Mouse (Mus musculus): ENCODE results near the gene 4930415O20Rik. TPM values are rescaled to one million over a fixed set of nuclear protein-coding genes. Genes with fewer than 3 reads are reported as not detected.
A peak's percentile ranks its signal among the peaks of the same experiment; 100 is the strongest.

The 4930415O20Rik gene
- polyA plus RNA-seq, 1 experiment from 2014 or later, result not detected

- no peaks in the 10 kb centered on the region for H3K9me3 ChIP-seq
- H3K4me2 ChIP-seq (replicated peaks), result peak within 1 kb of the TSS; percentile 77
- H3K36me3 ChIP-seq, result peaks cover under 1% of the 10 kb centered on the region; the same call in 1 of the 2 replicates
- peaks cover 27% of the 10 kb centered on the region for H3K4me1 ChIP-seq
- no peaks in the 10 kb centered on the region for H3K27me3 ChIP-seq (replicated peaks)
- WGBS, result under 1% methylated on average over 69 of the region's 75 CpGs
- peak within 1 kb of the TSS; percentile 77 for H3K27ac ChIP-seq
- peak; percentile 81 for ATAC-seq (ENCODE audit: low FRiP score, low read depth)
- peak within 1 kb of the TSS; percentile 86 for H3K9ac ChIP-seq
- H3K4me3 ChIP-seq, result peak within 1 kb of the TSS; percentile 80
These were observed 38.7 kb downstream of the 4930415O20Rik start, which contains the start of gene Adcy6 for GRCm38 (mm10) chr15:98609331-98610130. Adcy6 (minus strand) TSS chr15:98610076.

- WGBS, result 4% methylated on average over 12 of the region's 12 CpGs
- ATAC-seq (ENCODE audit: low FRiP score, low read depth), result peak; percentile 21; the same call in 1 of the 2 replicates
- no peaks in the 10 kb centered on the region for H3K36me3 ChIP-seq
- peak overlapping the region; percentile 86 for H3K9ac ChIP-seq
- 0 out of 2 replicates have a peak overlapping the region, but pooled peaks have one; percentile 77 for H3K27ac ChIP-seq
- H3K4me2 ChIP-seq (replicated peaks), result peak overlapping the region; percentile 77
- H3K9me3 ChIP-seq, result no peaks in the 10 kb centered on the region
- H3K27me3 ChIP-seq (replicated peaks), result no peaks in the 10 kb centered on the region
- H3K4me1 ChIP-seq, result peaks cover 27% of the 10 kb centered on the region
- peak overlapping the region; percentile 80 for H3K4me3 ChIP-seq
These were observed 39.4 kb downstream of the 4930415O20Rik start for GRCm38 (mm10) chr15:98610131-98610633.

GRCm38 (mm10) chr15:98612229-98612628 is 41.4 kb downstream of the 4930415O20Rik start:
- H3K4me3 ChIP-seq, result no peak overlapping the region
- 99% methylated on average over 3 of the region's 3 CpGs for WGBS
- no peak overlapping the region for H3K9ac ChIP-seq
- no peaks in the 10 kb centered on the region for H3K36me3 ChIP-seq
- no peak overlapping the region for H3K27ac ChIP-seq
- no peak overlapping the region for H3K4me2 ChIP-seq (replicated peaks)
- H3K4me1 ChIP-seq, result peaks cover 31% of the 10 kb centered on the region
- H3K9me3 ChIP-seq, result no peaks in the 10 kb centered on the region
- ATAC-seq (ENCODE audit: low FRiP score, low read depth), result no peak
- 0 out of 2 replicates have a peak, but pooled peaks cover 2% of the 10 kb centered on the region for H3K27me3 ChIP-seq (replicated peaks)

GRCm38 (mm10) chr15:98614551-98614950 is 43.7 kb downstream of the 4930415O20Rik start:
- no peak overlapping the region for H3K27ac ChIP-seq
- no peak overlapping the region for H3K9ac ChIP-seq
- H3K4me1 ChIP-seq, result peaks cover 15% of the 10 kb centered on the region
- no peak for ATAC-seq (ENCODE audit: low FRiP score, low read depth)
- H3K36me3 ChIP-seq, result no peaks in the 10 kb centered on the region
- 0 out of 2 replicates have a peak, but pooled peaks cover 2% of the 10 kb centered on the region for H3K27me3 ChIP-seq (replicated peaks)
- 69% methylated on average over 9 of the region's 9 CpGs for WGBS
- H3K4me2 ChIP-seq (replicated peaks), result no peak overlapping the region
- no peaks in the 10 kb centered on the region for H3K9me3 ChIP-seq
- no peak overlapping the region for H3K4me3 ChIP-seq

- 54% methylated on average over 6 of the region's 6 CpGs for WGBS
These were observed 44.2 kb downstream of the 4930415O20Rik start for GRCm38 (mm10) chr15:98614971-98615370.

GRCm38 (mm10) chr15:98615751-98616150 is 44.9 kb downstream of the 4930415O20Rik start:
- peaks cover 9% of the 10 kb centered on the region; the same call in 1 of the 2 replicates for H3K4me1 ChIP-seq
- H3K9me3 ChIP-seq, result no peaks in the 10 kb centered on the region
- H3K4me2 ChIP-seq (replicated peaks), result no peak overlapping the region
- H3K4me3 ChIP-seq, result no peak overlapping the region
- WGBS, result 64% methylated on average over 6 of the region's 6 CpGs
- H3K27me3 ChIP-seq (replicated peaks), result 0 out of 2 replicates have a peak, but pooled peaks cover 2% of the 10 kb centered on the region
- H3K27ac ChIP-seq, result no peak overlapping the region
- no peaks in the 10 kb centered on the region for H3K36me3 ChIP-seq
- no peak overlapping the region for H3K9ac ChIP-seq
- no peak for ATAC-seq (ENCODE audit: low FRiP score, low read depth)

More at GRCm38 (mm10) chr15:98614971-98615370, 44.2 kb downstream of the 4930415O20Rik start:
- H3K4me2 ChIP-seq (replicated peaks), result no peak overlapping the region
- H3K36me3 ChIP-seq, result no peaks in the 10 kb centered on the region
- H3K9me3 ChIP-seq, result no peaks in the 10 kb centered on the region
- peaks cover 13% of the 10 kb centered on the region for H3K4me1 ChIP-seq
- H3K27me3 ChIP-seq (replicated peaks), result 0 out of 2 replicates have a peak, but pooled peaks cover 2% of the 10 kb centered on the region
- no peak overlapping the region for H3K27ac ChIP-seq
- H3K4me3 ChIP-seq, result no peak overlapping the region
- no peak overlapping the region for H3K9ac ChIP-seq
- ATAC-seq (ENCODE audit: low FRiP score, low read depth), result no peak

GRCm38 (mm10) chr15:98616362-98617175 is 45.8 kb downstream of the 4930415O20Rik start:
- H3K36me3 ChIP-seq, result no peaks in the 10 kb centered on the region
- peak overlapping the region; percentile 38; the same call in 1 of the 2 replicates for H3K4me2 ChIP-seq (replicated peaks)
- H3K9me3 ChIP-seq, result no peaks in the 10 kb centered on the region
- 0 out of 2 replicates have a peak, but pooled peaks have one; percentile 29 for ATAC-seq (ENCODE audit: low FRiP score, low read depth)
- peaks cover 9% of the 10 kb centered on the region; the same call in 1 of the 2 replicates for H3K4me1 ChIP-seq
- 32% methylated on average over 20 of the region's 20 CpGs for WGBS
- H3K27me3 ChIP-seq (replicated peaks), result 0 out of 2 replicates have a peak, but pooled peaks cover 2% of the 10 kb centered on the region
- no peak overlapping the region for H3K4me3 ChIP-seq
- H3K27ac ChIP-seq, result no peak overlapping the region
- H3K9ac ChIP-seq, result no peak overlapping the region

- peaks cover 9% of the 10 kb centered on the region; the same call in 1 of the 2 replicates for H3K4me1 ChIP-seq
- H3K27me3 ChIP-seq (replicated peaks), result 0 out of 2 replicates have a peak, but pooled peaks cover 2% of the 10 kb centered on the region
- H3K9me3 ChIP-seq, result no peaks in the 10 kb centered on the region
- H3K9ac ChIP-seq, result no peak overlapping the region
- 1% methylated on average over 12 of the region's 12 CpGs for WGBS
- no peak overlapping the region for H3K4me3 ChIP-seq
- H3K4me2 ChIP-seq (replicated peaks), result peak overlapping the region; percentile 38; the same call in 1 of the 2 replicates
- 0 out of 2 replicates have a peak, but pooled peaks have one; percentile 48 for ATAC-seq (ENCODE audit: low FRiP score, low read depth)
- H3K36me3 ChIP-seq, result no peaks in the 10 kb centered on the region
- no peak overlapping the region for H3K27ac ChIP-seq
These were observed 46.4 kb downstream of the 4930415O20Rik start for GRCm38 (mm10) chr15:98617176-98617537.

GRCm38 (mm10) chr15:98622199-98622598 is 51.4 kb downstream of the 4930415O20Rik start:
- H3K27ac ChIP-seq, result no peak overlapping the region
- no peak overlapping the region for H3K4me2 ChIP-seq (replicated peaks)
- WGBS, result 7% methylated on average over 7 of the region's 7 CpGs
- H3K4me1 ChIP-seq, result no peaks in the 10 kb centered on the region
- no peak overlapping the region for H3K9ac ChIP-seq
- no peak overlapping the region for H3K4me3 ChIP-seq
- no peaks in the 10 kb centered on the region for H3K9me3 ChIP-seq
- no peaks in the 10 kb centered on the region for H3K27me3 ChIP-seq (replicated peaks)
- no peak for ATAC-seq (ENCODE audit: low FRiP score, low read depth)
- H3K36me3 ChIP-seq, result no peaks in the 10 kb centered on the region

GRCm38 (mm10) chr15:98622721-98623120 is 51.9 kb downstream of the 4930415O20Rik start:
- 21% methylated on average over 6 of the region's 6 CpGs for whole genome bisulfite sequencing
- Histone ChIP-seq H3K9ac (no peak overlapping the region), H3K4me1 (no peaks in the 10 kb centered on the region), H3K27ac (no peak overlapping the region), H3K36me3 (no peaks in the 10 kb centered on the region), H3K4me3 (no peak overlapping the region), H3K4me2 (replicated peaks) (no peak overlapping the region), H3K9me3 (no peaks in the 10 kb centered on the region), H3K27me3 (replicated peaks) (0 out of 2 replicates have a peak, but pooled peaks cover 3% of the 10 kb centered on the region)
- ATAC-seq (ENCODE audit: low FRiP score, low read depth), result no peak

- WGBS, result 54% methylated on average over 5 of the region's 5 CpGs
- no peak for ATAC-seq (ENCODE audit: low FRiP score, low read depth)
- Histone ChIP-seq H3K4me3 (no peak overlapping the region), H3K9me3 (no peaks in the 10 kb centered on the region), H3K27ac (no peak overlapping the region), H3K4me1 (peaks cover 4% of the 10 kb centered on the region), H3K4me2 (replicated peaks) (no peak overlapping the region), H3K27me3 (replicated peaks) (0 out of 2 replicates have a peak, but pooled peaks cover 3% of the 10 kb centered on the region), H3K36me3 (no peaks in the 10 kb centered on the region), H3K9ac (no peak overlapping the region)
These were observed 52.6 kb downstream of the 4930415O20Rik start for GRCm38 (mm10) chr15:98623361-98623821.
